Mouse (Mus musculus): Measurements from ENCODE around the gene Apol9b.

- no peak for TF ChIP-seq NELFE (IDR thresholded peaks at IDR 0.05; ENCODE audit: low read depth, low read length)
- TF ChIP-seq CHD1 (IDR thresholded peaks at IDR 0.05; ENCODE audit: low read depth, low read length) = no peak
- no peak for TF ChIP-seq MAFK (IDR thresholded peaks at IDR 0.05; ENCODE audit: borderline replicate concordance, low read depth, low read length)
These were observed 2.8 kb downstream of the Apol9b start for GRCm38 (mm10) chr15:77731605-77732004.

Data from MEL (cell line).